Mouse (Mus musculus): Measurements from ENCODE around the gene Ccne1. TPM values are rescaled to one million over a fixed set of nuclear protein-coding genes. Genes with fewer than 3 reads are reported as not detected.
A peak's percentile ranks its signal among the peaks of the same experiment; 100 is the strongest.

Gene Ccne1
- total and polyA plus RNA-seq, 3 experiments = 5.9 to 10.3 (median 6.1) TPM

- DNase-seq = no peak
Measured at GRCm38 (mm10) chr7:38094353-38094752, 13.0 kb downstream of the Ccne1 start.

DNA sequence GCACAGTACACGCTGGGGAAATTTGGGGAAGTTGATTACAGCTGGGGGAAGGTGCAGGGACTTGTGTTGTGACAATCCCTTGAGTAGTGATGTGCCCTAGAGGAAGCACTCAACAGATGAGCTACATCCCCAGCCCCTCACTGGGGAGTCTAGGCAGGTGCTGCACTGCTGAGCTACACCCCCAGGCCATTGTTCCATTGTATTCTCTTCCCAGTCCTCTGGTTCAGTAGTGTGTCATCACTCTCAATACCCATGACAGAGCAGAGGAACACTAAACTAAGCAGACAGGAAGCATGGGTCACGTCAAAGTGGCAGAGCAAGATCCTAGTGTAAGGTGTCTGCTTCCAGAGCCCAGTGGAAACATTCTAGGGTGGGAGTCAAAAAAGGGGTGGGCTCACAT is 14.2 kb downstream of the Ccne1 start:
- DNase-seq = no peak

DNA sequence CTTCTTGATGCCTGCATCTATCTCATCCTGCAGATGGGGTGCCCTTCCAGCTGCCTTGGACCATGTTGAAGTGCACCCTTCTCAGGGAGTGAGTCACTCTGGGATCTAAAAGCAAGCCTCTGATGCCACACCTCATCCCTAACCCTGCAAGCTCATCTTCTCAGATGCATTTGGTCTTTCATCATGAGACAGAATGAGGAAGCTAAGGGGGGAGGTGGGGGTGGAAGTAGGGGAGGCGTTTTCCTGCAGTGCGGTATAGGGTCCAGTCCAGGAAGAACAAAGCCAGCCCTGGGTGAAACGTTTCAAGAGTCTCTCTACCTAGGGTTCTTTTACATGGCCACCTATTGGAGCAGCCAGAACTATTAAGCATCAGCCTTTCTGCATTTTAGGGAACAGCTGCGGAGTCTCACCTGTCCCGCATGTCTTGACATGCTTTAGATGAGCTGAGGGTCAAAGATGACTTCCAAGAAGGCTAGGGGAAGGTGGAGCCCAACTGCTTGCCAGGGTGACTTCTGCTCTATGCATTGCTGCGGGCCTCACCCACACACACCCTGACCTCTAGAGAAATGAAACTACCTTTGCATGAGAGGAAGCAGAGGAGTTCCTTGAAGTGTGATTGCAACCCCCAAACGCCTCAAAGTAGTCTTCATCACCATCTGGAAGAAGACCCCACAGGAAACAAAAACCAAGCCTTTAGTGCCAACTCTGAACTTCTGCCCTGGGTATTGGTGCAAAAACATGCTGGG is 17.2 kb downstream of the Ccne1 start:
- DNase-seq = no peak

- DNase-seq = no peak
Measured at GRCm38 (mm10) chr7:38088456-38088855, 18.9 kb downstream of the Ccne1 start.

GRCm38 (mm10) chr7:38087856-38088255 is 19.5 kb downstream of the Ccne1 start:
- no peak for DNase-seq

DNA sequence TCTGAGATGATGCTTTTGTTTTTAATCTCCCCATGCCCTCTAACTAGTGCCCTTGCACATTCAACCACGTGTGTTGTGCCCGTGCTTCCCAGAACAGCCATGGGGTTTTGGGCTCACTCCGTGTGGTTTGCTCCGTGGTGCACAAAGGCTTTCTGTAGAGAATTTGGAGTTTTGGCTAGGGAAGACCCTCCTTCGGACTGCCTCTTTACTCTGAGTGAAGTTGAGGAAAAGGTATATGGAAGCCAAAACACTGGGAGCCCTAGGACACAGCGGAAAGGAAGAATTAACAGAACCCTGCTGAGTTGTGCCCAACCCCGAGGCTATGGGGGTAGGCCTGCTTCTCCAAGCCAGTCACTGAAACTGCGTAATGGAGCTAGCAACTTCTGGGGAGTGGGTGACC is 20.9 kb downstream of the Ccne1 start:
- DNase-seq = no peak

DNA sequence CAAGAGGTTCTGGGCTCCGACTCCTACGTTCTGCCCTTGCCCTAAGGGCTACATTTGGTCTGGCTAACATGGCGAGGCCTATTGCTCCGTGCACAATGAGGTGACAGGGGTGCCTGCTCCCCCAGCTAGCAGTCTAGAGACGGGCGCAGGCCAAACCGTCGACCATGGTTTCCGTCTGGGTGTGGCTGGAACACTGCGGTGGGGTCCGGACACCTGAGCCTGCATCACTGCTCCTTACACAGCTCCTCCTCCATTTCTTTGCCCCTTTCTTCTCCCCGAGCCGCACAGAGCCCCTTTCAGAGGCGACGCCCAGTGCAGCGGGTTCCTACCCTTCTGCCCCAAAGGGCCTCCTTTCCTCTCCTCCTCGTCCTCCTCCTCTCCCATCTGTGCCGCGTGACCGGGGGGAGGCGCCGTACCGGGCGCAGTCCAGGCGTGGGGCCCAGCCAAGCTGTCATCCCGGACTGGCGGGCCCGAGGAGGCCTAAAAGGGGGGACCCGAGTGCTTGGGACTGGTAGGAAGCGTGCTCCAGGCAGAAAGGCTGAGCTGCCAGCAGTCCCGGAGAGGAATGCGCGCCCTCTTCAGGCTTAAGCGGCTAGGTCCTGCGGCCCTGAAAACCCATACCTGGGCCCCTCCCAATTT is 21.6 kb downstream of the Ccne1 start:
- DNase-seq = peak; percentile 72

GRCm38 (mm10) chr7:38084778-38085572 is 22.4 kb downstream of the Ccne1 start:
- peak; percentile 100 for DNase-seq

GRCm38 (mm10) chr7:38082971-38083370 is 24.4 kb downstream of the Ccne1 start:
- DNase-seq = peak; percentile 10

GRCm38 (mm10) chr7:38077189-38077588 is 30.1 kb downstream of the Ccne1 start:
- no peak for DNase-seq

GRCm38 (mm10) chr7:38075487-38075886 is 31.8 kb downstream of the Ccne1 start:
- DNase-seq = no peak

- DNase-seq = no peak
Measured at GRCm38 (mm10) chr7:38074920-38075319, 32.4 kb downstream of the Ccne1 start.

- no peak for DNase-seq
Measured at GRCm38 (mm10) chr7:38074514-38074913, 32.8 kb downstream of the Ccne1 start.

DNA sequence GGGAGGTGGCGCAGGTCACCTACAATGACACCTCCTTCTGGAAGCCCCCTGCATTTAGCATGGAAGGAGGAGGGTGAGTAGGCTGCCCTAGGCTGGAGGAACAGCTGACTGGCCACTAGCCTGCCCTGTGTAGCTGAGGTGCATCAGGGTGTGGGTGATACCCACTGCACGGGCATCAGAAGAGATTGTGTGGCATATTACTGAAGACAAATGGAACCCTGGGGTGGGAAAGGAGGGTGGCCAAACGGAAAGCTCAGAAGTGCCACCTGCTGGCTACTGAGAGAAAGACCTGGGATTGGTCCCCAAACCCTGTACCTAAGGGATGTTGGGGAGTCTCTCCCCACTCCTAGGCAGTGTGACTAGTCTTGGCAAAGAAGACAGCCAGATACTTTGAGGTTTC is 33.6 kb downstream of the Ccne1 start:
- DNase-seq = peak; percentile 65

DNA sequence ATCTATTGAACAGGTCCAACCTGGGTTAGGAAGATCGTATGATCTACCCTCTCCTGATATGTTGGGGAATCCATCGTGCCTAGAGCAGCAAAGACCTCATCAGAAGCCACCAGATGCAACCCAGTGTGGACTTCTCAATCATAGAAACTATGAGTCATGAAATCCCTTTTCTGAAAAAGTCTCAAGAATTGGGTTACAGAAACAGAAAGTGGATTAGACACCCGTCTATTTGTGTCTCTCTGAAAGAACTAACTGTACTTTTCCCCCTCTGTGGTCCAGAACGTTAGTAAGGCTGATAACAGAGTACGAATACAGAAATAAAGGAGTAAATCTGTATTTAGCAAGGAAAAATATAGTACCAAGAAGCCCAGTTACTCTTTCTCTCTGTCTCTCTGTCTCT is 36.3 kb downstream of the Ccne1 start:
- DNase-seq = no peak

DNA sequence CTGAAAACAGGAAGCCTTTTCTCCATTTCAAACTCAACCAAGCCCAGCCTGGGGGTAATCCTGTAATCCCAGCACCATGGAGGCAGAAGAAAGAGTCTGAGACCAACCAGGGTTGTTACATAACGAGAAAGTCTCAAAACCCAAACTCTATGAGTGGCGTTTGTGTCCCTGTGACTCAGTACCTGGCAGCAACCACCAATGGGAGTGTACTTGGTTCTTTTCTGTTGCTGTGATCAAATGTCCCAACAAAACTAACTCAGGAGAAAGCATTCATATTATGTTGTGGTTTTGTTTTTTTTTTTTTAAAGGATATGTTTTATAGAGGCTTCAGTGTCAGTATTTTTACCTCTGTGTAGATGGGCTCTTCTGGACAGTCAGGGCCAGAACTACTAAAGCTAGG is 36.7 kb downstream of the Ccne1 start:
- peak; percentile 27 for DNase-seq

GRCm38 (mm10) chr7:38064431-38064830 is 42.9 kb downstream of the Ccne1 start:
- DNase-seq = no peak

DNA sequence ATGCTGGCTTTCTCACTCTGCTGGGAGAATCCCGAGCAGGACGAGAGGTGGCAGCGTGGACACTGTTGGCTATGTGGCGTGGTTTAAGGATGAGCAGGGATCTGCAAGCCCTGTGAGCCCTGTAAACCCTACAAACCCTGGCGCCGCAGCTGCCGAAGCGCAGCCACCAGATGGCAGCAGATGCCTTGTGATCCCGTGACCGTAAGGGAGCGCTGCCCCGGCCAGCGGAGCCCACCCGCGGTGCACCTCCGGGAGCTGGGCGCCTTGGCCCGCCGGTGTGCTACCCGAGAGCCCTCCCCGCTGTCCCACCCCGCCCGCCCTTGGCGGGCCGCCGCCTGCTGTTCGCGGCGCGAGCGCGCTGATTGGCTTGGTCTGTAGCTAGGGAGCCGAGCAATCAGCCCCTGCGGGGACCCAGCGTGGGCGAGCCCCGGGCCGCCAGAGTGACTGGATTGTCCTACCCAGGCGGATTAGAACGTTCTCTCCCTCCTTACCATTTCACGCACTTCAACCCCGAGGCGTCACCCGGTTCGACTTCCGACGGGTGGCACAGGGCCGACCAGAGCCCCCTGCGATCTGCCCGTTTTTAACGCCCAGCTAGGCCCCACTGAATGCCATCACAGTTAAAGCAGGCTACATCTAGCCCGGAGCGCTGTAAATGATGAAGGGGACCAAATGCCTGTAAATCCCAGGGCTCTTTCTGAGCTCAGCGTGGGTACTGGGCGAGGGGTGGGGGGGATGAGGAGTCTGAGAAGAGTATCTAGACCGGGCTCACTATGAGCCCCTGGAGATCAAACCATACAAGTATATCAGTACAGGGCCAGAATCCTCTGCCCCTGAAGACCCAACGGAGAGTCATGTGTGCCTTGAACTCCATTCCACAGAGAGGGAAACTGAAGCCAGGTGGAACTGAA is 46.0 kb downstream of the Ccne1 start:
- DNase-seq = peak; percentile 91

DNA sequence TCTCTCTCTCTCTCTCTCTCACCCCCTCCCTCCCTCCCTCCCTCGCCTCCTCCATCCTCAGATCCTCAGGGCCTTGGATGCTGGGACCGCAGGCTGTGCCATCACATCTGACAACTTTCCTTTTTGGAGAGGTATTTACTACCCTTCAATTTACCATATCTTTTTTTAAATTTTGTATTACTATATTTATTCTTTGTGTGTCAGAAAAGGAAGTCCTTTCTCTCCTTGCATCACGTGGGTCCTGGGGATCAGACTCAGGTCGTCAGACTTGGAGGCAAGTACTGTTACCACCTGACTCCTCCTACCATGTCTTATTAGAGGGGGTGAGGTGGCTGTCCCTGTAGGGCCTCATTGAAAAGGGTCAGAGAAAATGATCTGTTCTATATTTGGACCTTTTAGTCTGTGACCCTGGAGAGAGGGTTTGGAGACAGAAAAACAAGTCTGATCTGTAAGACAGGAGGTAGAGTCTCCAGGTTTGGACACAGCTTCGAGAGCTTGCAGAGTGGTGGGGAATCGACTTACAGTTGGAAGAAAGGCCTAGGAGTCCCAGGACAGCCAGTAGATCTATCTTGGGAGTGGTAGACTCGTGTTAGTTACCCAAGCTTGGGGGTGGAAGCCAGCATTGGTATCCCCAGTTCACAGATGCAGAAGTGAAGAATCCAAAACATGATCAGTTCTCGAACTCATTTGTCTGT is 47.6 kb downstream of the Ccne1 start:
- DNase-seq = no peak

DNA sequence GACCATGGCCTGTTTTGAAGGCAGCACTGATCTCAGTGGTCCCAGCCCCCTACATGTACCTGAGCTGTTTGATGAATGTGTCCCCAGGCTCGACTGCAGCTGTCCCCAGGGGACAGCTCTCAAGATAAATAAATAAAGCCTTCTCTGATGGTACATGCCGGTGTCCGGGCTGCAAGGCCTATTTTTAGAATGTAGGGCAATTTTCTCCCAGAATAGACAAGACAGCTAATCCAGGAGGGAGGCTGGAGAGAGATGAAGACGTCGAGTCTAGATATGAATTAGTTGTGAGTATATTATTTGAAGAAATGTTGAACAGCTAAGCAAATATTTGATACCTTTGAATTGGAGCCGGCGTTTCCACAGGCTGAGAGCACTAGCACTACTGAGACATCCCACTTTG is 48.2 kb downstream of the Ccne1 start:
- no peak for DNase-seq

DNA sequence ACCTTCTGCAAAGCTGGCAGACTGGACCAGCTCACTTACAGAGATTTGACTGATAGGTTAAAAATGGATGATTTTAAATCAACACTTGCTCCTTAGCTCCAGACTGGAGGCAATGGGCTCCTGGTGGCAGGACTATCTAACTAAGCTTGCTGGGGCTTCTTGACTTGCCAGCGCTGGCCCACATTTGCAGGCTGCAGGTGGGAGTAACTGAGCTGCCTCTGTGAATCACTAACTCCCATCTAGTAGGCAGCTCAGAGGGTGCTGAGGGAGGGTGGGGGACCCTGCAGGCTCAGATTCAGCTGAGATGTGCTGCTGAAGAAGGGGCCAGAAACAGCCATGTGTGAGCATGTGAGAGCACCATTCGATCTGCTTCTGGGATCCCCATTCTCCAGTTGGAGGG is 51.3 kb downstream of the Ccne1 start:
- DNase-seq = no peak
